Mouse (Mus musculus) large intestine, adult 2 months (tissue): ENCODE measurements around the gene Cd81. TPM values are rescaled to one million over a fixed set of nuclear protein-coding genes. Genes with fewer than 3 reads are reported as not detected.

Experiments used
- DNase-seq: peaks from one replicate; pipeline ENCODE4 v3.0.0-alpha.2; 2012; ENCODE audit warnings: low read depth, low spot score
- WGBS: fragments of 180-500 bp; shearing (Covaris S2); methylation state at CpG from one replicate; pipeline ENCODE4 v1.1.7; 2018; 5-methylcytosine and 5-hydroxymethylcytosine counted together
- polyA plus RNA-seq: library from polyadenylated mRNA; depleted of rRNA; stranded (reverse); fragments of >200 nt; gene quantifications from 2 replicates; pipeline ENCODE4 v1.2.3, GENCODE M21; 2012

Cd81 gene
- polyA plus RNA-seq, 1 experiment = 203 TPM

GRCm38 (mm10) chr7:143067469-143067868, 14.9 kb downstream of the Cd81 start:
- WGBS = 70% methylated on average over 2 of the region's 2 CpGs
- DNase-seq = no peak

- 76% methylated on average over 3 of the region's 3 CpGs for WGBS
- no peak for DNase-seq
Measured at GRCm38 (mm10) chr7:143067897-143068296, 15.4 kb downstream of the Cd81 start.

- no peak for DNase-seq
- 52% methylated on average over 13 of the region's 13 CpGs for WGBS
Measured at GRCm38 (mm10) chr7:143068316-143068881, 15.9 kb downstream of the Cd81 start.

- WGBS = under 1% methylated on average over 51 of the region's 51 CpGs
- peak; percentile 100 for DNase-seq
Measured at GRCm38 (mm10) chr7:143068882-143069591, 16.5 kb downstream of the Cd81 start, which contains the start of gene Tssc4. Gene Tssc4 (plus strand): TSS chr7:143069249.

- no peak for DNase-seq
- 5% methylated on average over 30 of the region's 30 CpGs for WGBS
Measured at GRCm38 (mm10) chr7:143069751-143070400, 17.3 kb downstream of the Cd81 start.

- 86% methylated on average over 10 of the region's 10 CpGs for WGBS
- no peak for DNase-seq
Measured at GRCm38 (mm10) chr7:143070506-143071070, 18.0 kb downstream of the Cd81 start.

GRCm38 (mm10) chr7:143072605-143073004, 20.1 kb downstream of the Cd81 start:
- DNase-seq = no peak
- WGBS = 89% methylated on average over 5 of the region's 5 CpGs

- WGBS = 71% methylated on average over 1 of the region's 1 CpGs
- no peak for DNase-seq
Measured at GRCm38 (mm10) chr7:143073086-143073485, 20.5 kb downstream of the Cd81 start.

GRCm38 (mm10) chr7:143075394-143075793, 22.9 kb downstream of the Cd81 start:
- no peak for DNase-seq
- 77% methylated on average over 5 of the region's 5 CpGs for WGBS

- WGBS = 92% methylated on average over 2 of the region's 2 CpGs
- DNase-seq = no peak
Measured at GRCm38 (mm10) chr7:143077351-143077750, 24.8 kb downstream of the Cd81 start.

- WGBS = 45% methylated on average over 6 of the region's 6 CpGs
- DNase-seq = no peak
Measured at GRCm38 (mm10) chr7:143082024-143082423, 29.5 kb downstream of the Cd81 start.

- WGBS = 86% methylated on average over 2 of the region's 2 CpGs
- DNase-seq = no peak
Measured at GRCm38 (mm10) chr7:143083708-143084107, 31.2 kb downstream of the Cd81 start.

- DNase-seq = no peak
- 57% methylated on average over 2 of the region's 2 CpGs for WGBS
Measured at GRCm38 (mm10) chr7:143086366-143086765, 33.8 kb downstream of the Cd81 start.

GRCm38 (mm10) chr7:143087070-143087579, 34.6 kb downstream of the Cd81 start:
- DNase-seq = no peak
- WGBS = 62% methylated on average over 4 of the region's 4 CpGs

- no peak for DNase-seq
- 60% methylated on average over 3 of the region's 3 CpGs for WGBS
Measured at GRCm38 (mm10) chr7:143093847-143094246, 41.3 kb downstream of the Cd81 start.

GRCm38 (mm10) chr7:143094592-143095553, 42.3 kb downstream of the Cd81 start, which contains the start of gene Trpm5:
Gene Trpm5 (minus strand): TSS chr7:143094642.
- WGBS = 42% methylated on average over 10 of the region's 10 CpGs
- DNase-seq = no peak

- WGBS = 17% methylated on average over 1 of the region's 1 CpGs
- DNase-seq = no peak
Measured at GRCm38 (mm10) chr7:143095554-143095907, 43.0 kb downstream of the Cd81 start.

- 47% methylated on average over 4 of the region's 4 CpGs for WGBS
- no peak for DNase-seq
Measured at GRCm38 (mm10) chr7:143100759-143101158, 48.2 kb downstream of the Cd81 start.

GRCm38 (mm10) chr7:143105258-143105897, 52.8 kb downstream of the Cd81 start:
- peak; percentile 61 for DNase-seq
- 29% methylated on average over 11 of the region's 11 CpGs for WGBS
